Mouse (Mus musculus) hindbrain, embryonic 11.5 days (tissue): ENCODE measurements around the gene Ccdc136. TPM values are rescaled to one million over a fixed set of nuclear protein-coding genes. Genes with fewer than 3 reads are reported as not detected.
A peak's percentile ranks its signal among the peaks of the same experiment; 100 is the strongest.
"Not testable (repeated sequence)": the region's sequence is repeated elsewhere in the genome, so short reads cannot be mapped to it uniquely, and the experiment has no call there.

ENCODE experiments used
- ATAC-seq: fragments of 200-750 bp; cut with Nextera tagmentation; 2 replicates; pipeline ENCODE4 v1.8.0; 2017; ENCODE audit warnings: mild to moderate bottlenecking, moderate TSS enrichment, moderate library complexity; ENCODE audit not compliant: low FRiP score
- DNase-seq: peaks from one replicate; pipeline ENCODE4 v3.0.0-alpha.2; 2015; ENCODE audit warnings: low spot score
- H3K27ac ChIP-seq: fragments of 300-500 bp; sonication (generic); 2 replicates; pipeline ENCODE4 v1.5.1; 2014; ENCODE audit warnings: mild to moderate bottlenecking, low read depth, low read length
- H3K27me3 ChIP-seq: fragments of 300-500 bp; sonication (generic); 2 replicates; pipeline ENCODE4 v1.6.1; 2014; ENCODE audit warnings: mild to moderate bottlenecking, low read length, moderate library complexity, mixed read lengths; ENCODE audit not compliant: control insufficient read depth, insufficient read depth
- H3K36me3 ChIP-seq: fragments of 300-500 bp; sonication (generic); 2 replicates; pipeline ENCODE4 v1.6.1; 2014; ENCODE audit warnings: mild to moderate bottlenecking, low read length, moderate library complexity, mixed read lengths; ENCODE audit not compliant: control insufficient read depth, insufficient read depth
- H3K4me1 ChIP-seq: fragments of 300-500 bp; sonication (generic); replicated peaks from 2 replicates; pipeline ENCODE4 v1.6.1; 2014; ENCODE audit warnings: low read length, mixed read lengths; ENCODE audit not compliant: control insufficient read depth, insufficient read depth
- H3K4me2 ChIP-seq: fragments of 300-500 bp; sonication (generic); replicated peaks from 2 replicates; pipeline ENCODE4 v1.6.1; 2014; ENCODE audit warnings: mild to moderate bottlenecking, low read depth, low read length
- H3K4me3 ChIP-seq: fragments of 300-500 bp; sonication (generic); 2 replicates; pipeline ENCODE4 v1.5.1; 2014; ENCODE audit warnings: low read depth, low read length
- H3K9ac ChIP-seq: fragments of 300-500 bp; sonication (generic); 2 replicates; pipeline ENCODE4 v1.6.1; 2014; ENCODE audit warnings: low read depth, low read length
- H3K9me3 ChIP-seq: fragments of 300-500 bp; sonication (generic); 2 replicates; pipeline ENCODE4 v1.6.1; 2016; ENCODE audit warnings: low read length; ENCODE audit not compliant: control insufficient read depth
- WGBS: fragments of 180-500 bp; shearing (Covaris S2); extraction: QIAGEN DNeasy Blood & Tissue Kit; methylation state at CpG from one replicate; pipeline ENCODE4 v1.1.7; 2014; 5-methylcytosine and 5-hydroxymethylcytosine counted together
- polyA plus RNA-seq: library from polyadenylated mRNA; unstranded; fragments of >200 nt; fragmentation: Nextera tagmentation; extraction: Ambion mirVana; gene quantifications from 2 replicates; pipeline ENCODE4 v1.2.1, GENCODE M21; 2014

The Ccdc136 gene
- polyA plus RNA-seq, 1 experiment from 2014 or later: 25.4 TPM

DNA sequence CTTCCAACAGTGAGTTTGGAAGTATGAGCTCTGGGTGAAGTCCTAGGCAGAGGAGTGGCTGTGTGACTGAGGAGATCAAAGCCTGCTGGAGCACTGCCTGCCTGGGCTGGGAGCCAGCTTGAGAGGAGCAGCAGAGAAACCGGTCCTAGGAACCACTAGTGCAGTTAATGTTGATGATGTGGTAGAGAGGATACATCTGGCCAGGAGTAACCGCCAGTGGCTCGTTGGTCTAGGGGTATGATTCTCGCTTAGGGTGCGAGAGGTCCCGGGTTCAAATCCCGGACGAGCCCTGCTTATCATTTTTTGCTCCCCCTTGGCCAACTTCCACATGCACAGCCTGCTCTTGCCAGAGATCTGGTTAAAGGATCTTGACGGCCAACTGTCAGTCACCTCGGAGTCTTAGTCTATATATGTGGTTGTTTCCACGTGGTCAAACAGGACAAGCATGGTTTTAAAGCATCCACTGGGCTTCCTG lies 7.5 kb upstream of the Ccdc136 start:
- Histone ChIP-seq H3K4me1 (no peaks in the 10 kb centered on the region), H3K36me3 (no peaks in the 10 kb centered on the region), H3K4me2 (peak overlapping the region; percentile 7; the same call in 1 of the 2 replicates), H3K9ac (no peak overlapping the region), H3K27ac (no peak overlapping the region), H3K9me3 (no peaks in the 10 kb centered on the region), H3K4me3 (no peak overlapping the region), H3K27me3 (no peaks in the 10 kb centered on the region)
- DNase-seq (peak; percentile 14), ATAC-seq (no peak)
- 11% methylated on average over 11 of the region's 11 CpGs for WGBS

DNA sequence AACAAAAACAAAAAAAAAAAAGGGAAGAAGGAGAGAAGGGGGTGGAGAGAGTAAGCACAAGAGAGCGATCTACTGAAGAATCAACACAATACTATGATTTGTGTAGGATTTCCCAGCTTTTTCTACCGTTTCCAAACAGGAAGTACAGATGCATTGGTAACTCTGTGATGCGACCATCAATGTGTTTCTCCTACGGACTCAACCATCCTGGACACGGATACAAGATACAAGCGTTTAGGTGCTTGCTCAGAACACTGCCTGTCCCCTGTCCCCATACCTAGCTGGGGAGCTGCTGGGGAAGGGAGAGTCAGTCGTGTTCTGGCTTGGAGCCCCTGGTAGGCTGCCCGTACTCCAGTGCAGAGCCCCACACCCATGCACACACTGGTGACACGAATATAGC lies 6.7 kb upstream of the Ccdc136 start:
- H3K4me3 ChIP-seq: no peak overlapping the region
- H3K36me3 ChIP-seq: no peaks in the 10 kb centered on the region
- no peak overlapping the region for H3K4me2 ChIP-seq
- ATAC-seq: no peak
- DNase-seq: no peak
- H3K27ac ChIP-seq: no peak overlapping the region
- no peak overlapping the region for H3K9ac ChIP-seq
- H3K27me3 ChIP-seq: peaks cover 2% of the 10 kb centered on the region; the same call in 1 of the 2 replicates
- 56% methylated on average over 9 of the region's 9 CpGs for WGBS
- H3K4me1 ChIP-seq: no peaks in the 10 kb centered on the region
- H3K9me3 ChIP-seq: no peaks in the 10 kb centered on the region

DNA sequence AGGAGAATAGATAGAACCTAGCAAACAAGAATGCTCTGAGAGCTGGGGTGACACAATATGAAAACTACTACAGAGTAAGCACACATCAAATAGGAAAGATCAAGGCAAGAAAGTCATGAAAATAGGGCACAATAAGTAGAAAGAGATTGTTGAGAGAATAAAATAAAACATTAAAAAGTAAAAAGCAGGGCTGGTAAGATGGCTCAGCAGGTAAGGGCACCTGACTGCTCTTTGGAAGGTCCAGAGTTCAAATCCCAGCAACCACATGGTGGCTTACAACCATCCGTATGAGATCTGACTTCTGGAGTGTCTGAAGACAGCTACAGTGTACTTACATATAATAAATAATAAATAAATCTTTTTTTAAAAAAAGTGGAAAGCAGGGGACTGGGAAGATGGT lies 5.6 kb upstream of the Ccdc136 start:
- not testable (repeated sequence) for H3K27me3 ChIP-seq, ATAC-seq, H3K27ac ChIP-seq, H3K36me3 ChIP-seq, H3K9me3 ChIP-seq, H3K9ac ChIP-seq, H3K4me3 ChIP-seq, H3K4me2 ChIP-seq, H3K4me1 ChIP-seq, DNase-seq
- 84% methylated on average over 1 of the region's 1 CpGs for WGBS

DNA sequence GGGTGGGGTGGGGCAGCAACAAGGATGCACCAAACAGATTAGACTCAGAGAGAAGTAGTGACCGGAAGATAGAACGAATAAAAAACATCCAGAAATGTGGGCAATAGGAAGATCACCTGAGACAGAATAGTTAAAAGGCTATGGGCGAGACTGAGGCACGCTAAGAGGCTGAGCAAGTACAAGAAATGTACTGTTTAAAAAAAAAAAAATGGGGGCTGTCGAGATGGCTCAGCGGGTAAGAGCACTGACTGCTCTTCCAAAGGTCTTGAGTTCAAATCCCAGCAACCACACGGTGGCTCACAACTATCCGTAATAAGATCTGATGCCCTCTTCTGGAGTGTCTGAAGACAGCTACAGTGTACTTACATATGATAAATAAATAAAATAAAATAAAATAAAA lies 4.9 kb upstream of the Ccdc136 start:
- not testable (repeated sequence) for H3K4me2 ChIP-seq, H3K27me3 ChIP-seq, ATAC-seq, H3K4me3 ChIP-seq, H3K4me1 ChIP-seq, H3K9me3 ChIP-seq, H3K36me3 ChIP-seq, H3K9ac ChIP-seq, DNase-seq, H3K27ac ChIP-seq
- 77% methylated on average over 8 of the region's 8 CpGs for WGBS

DNA sequence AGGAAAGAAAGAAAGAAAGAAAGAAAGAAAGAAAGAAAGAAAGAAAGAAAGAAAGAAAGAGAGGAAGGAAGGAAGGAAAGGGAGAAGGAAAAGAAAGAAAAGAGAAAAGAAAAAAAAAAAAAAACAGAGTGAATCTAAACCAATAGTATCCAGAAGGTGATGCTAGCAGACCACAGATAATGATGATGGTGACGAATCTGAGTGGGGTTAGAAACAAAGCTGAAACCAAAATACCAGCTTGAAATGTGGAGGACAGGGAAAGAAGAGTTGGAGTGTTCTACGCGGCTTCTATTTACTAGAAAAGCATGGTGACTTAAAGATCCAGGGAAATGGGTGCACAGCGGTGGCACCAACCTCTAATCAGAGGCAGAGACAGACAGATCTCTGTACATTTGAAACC lies 4.3 kb upstream of the Ccdc136 start:
- Histone ChIP-seq H3K9me3 (no peaks in the 10 kb centered on the region), H3K4me2 (no peak overlapping the region), H3K9ac (no peak overlapping the region), H3K4me3 (no peak overlapping the region), H3K27ac (no peak overlapping the region), H3K4me1 (peaks cover 3% of the 10 kb centered on the region), H3K27me3 (peaks cover 9% of the 10 kb centered on the region; the same call in 1 of the 2 replicates), H3K36me3 (no peaks in the 10 kb centered on the region)
- no peak for ATAC-seq
- DNase-seq: no peak
- WGBS: 73% methylated on average over 4 of the region's 4 CpGs

DNA sequence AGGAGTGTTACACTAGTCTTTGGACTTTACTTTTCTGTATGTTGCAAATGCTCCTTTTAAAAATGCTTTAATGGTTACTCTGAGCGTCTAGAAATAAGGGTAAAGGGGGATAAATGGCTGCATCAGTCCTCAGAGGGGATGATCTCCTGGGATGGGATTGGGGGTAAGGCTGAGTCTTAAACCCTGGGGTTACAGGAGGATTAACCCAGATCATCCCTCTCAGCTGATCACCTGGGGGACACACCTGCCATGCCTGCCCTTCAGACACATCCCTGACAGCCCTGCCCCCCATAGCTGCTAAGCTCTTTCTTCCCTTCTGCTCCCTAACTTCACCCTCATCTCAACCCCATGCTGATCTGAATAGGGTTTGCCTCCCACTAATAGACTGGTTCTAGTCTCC lies 1.8 kb upstream of the Ccdc136 start:
- Histone ChIP-seq H3K4me2 (no peak overlapping the region), H3K4me3 (no peak overlapping the region), H3K36me3 (no peaks in the 10 kb centered on the region), H3K4me1 (peaks cover 3% of the 10 kb centered on the region), H3K9me3 (no peaks in the 10 kb centered on the region), H3K9ac (no peak overlapping the region), H3K27me3 (peaks cover 9% of the 10 kb centered on the region; the same call in 1 of the 2 replicates), H3K27ac (no peak overlapping the region)
- 61% methylated on average over 1 of the region's 1 CpGs for WGBS
- DNase-seq (no peak), ATAC-seq (no peak)

DNA sequence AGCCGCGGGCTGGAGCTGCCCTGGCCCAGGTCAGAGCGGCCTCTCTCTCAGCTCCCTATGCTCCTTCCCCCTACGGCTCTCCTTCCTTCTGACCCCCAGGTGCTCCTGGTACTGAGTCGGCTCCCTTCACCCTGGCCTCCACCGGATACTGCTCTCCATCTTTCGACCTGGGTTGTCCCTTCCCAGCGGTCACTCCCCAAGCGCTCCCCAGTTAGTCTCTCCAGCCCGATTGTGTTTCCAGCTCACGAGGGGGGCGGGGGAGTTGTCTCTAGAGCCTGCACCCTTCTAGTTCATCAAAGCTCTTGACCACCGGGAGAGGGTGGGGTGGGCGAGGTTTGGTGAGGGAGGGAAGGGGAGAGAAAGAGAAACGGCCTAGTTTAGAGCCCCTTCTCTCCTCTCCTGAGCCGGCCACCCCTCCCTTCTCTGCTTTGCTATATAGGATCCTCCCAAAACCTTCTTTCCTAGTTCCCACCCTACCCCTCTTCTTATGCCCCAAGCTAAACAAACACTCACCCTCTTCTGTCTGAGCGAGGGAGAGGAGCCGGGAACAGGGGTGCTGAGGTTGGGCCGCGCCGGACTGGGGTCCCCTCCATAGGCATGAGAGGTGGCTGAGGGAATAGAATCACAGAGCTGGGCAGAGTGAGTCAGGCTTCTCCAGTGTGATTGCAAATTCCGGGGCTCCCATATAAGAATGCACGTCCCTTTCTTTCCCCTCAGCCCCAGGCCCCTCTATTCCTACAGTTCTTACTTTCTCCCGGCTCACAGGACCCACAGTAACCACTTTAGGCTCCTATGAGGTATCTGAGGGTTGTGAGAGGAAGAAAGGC lies 818 bp downstream of the Ccdc136 start:
- DNase-seq: peak; percentile 58
- 2% methylated on average over 20 of the region's 24 CpGs for WGBS
- H3K27ac ChIP-seq: peak overlapping the region; percentile 51

DNA sequence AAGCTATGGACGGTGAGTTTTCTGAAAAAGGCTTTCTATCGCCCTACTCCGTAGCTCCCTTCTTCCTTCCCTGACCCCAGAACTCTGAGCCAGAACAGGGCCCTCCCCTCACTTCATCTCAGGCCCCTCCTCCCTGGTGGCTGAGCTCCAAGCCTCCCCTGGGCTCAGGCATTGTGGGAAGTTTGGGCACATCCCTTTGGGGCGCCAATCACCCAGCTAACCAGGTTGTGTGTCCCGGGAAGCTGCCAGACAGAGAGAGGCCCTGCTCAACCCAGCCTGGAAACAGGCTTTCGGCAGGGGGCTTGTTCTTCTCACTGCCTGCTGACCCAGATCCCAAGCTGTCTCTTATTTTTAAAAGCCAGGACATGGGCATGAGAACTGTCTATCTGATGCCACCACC lies 1.5 kb downstream of the Ccdc136 start:
- DNase-seq: peak; percentile 35
- WGBS: 7% methylated on average over 6 of the region's 6 CpGs
- Histone ChIP-seq H3K27ac (no peak overlapping the region), H3K36me3 (no peaks in the 10 kb centered on the region), H3K27me3 (peaks cover 9% of the 10 kb centered on the region; the same call in 1 of the 2 replicates), H3K9me3 (no peaks in the 10 kb centered on the region), H3K4me1 (peaks cover 3% of the 10 kb centered on the region), H3K4me2 (peak overlapping the region; percentile 88), H3K4me3 (peak overlapping the region; percentile 68), H3K9ac (peak overlapping the region; percentile 79)
- no peak for ATAC-seq

More for the DNA sequence above, 818 bp downstream of the Ccdc136 start:
- peak overlapping the region; percentile 68 for H3K4me3 ChIP-seq
- no peaks in the 10 kb centered on the region for H3K9me3 ChIP-seq
- H3K9ac ChIP-seq: peak overlapping the region; percentile 79
- H3K27me3 ChIP-seq: peaks cover 9% of the 10 kb centered on the region; the same call in 1 of the 2 replicates
- H3K4me1 ChIP-seq: peaks cover 3% of the 10 kb centered on the region
- ATAC-seq: peak; percentile 83
- no peaks in the 10 kb centered on the region for H3K36me3 ChIP-seq
- peak overlapping the region; percentile 88 for H3K4me2 ChIP-seq

DNA sequence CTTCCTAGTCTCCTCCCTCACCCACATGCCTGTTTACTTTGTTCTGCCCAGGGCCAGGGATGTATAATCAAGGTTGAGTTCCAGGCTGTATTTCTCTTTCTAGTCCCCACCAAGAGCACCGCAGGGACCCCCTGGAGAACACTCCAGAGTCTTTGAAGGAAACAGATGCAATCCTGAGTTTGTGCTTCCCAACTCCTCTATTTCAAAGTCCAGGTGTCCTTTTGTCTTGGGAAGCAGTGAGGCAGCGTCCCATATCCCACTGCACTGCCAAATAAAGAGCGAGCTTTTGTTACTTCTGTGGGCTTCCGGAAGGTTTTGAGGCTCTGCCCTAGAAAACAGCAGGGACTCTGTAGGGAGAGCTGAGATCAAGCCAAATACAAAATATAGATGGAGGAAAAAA lies 3.7 kb downstream of the Ccdc136 start:
- Histone ChIP-seq H3K27me3 (peaks cover 3% of the 10 kb centered on the region; the same call in 1 of the 2 replicates), H3K9me3 (no peaks in the 10 kb centered on the region), H3K4me3 (no peak overlapping the region), H3K4me1 (peaks cover 3% of the 10 kb centered on the region), H3K4me2 (no peak overlapping the region), H3K9ac (no peak overlapping the region), H3K36me3 (no peaks in the 10 kb centered on the region), H3K27ac (no peak overlapping the region)
- ATAC-seq: no peak
- no peak for DNase-seq
- WGBS: 73% methylated on average over 4 of the region's 4 CpGs
